Mouse (Mus musculus) heart, postnatal 0 days (tissue): ENCODE results near the gene Rbm7. TPM values are rescaled to one million over a fixed set of nuclear protein-coding genes. Genes with fewer than 3 reads are reported as not detected.

Experiments used
- ATAC-seq: fragments of 200-750 bp; cut with Nextera tagmentation; 2 replicates; pipeline ENCODE4 v1.8.0; 2017; ENCODE audit warnings: low read depth, moderate number of reproducible peaks, moderate library complexity; ENCODE audit not compliant: insufficient read depth
- DNase-seq: peaks from one replicate; pipeline ENCODE4 v3.0.0-alpha.2; 2016; ENCODE audit warnings: low spot score
- H3K27ac ChIP-seq: fragments of 300-500 bp; sonication (generic); 2 replicates; pipeline ENCODE4 v1.5.1; 2014; ENCODE audit warnings: low read depth, mild to moderate bottlenecking
- H3K27me3 ChIP-seq: fragments of 300-500 bp; sonication (generic); 2 replicates; pipeline ENCODE4 v1.6.1; 2014; ENCODE audit warnings: low read length, mixed read lengths; ENCODE audit not compliant: control insufficient read depth, insufficient read depth
- H3K36me3 ChIP-seq: fragments of 300-500 bp; sonication (generic); replicated peaks from 2 replicates; pipeline ENCODE4 v1.6.1; 2014; ENCODE audit warnings: low read length, mixed read lengths; ENCODE audit not compliant: control insufficient read depth, insufficient read depth
- H3K4me1 ChIP-seq: fragments of 300-500 bp; sonication (generic); 2 replicates; pipeline ENCODE4 v1.6.1; 2014; ENCODE audit warnings: antibody characterized with exemption; ENCODE audit not compliant: control insufficient read depth, insufficient read depth
- H3K4me2 ChIP-seq: fragments of 300-500 bp; sonication (generic); 2 replicates; pipeline ENCODE4 v1.6.1; 2014; ENCODE audit warnings: low read depth, mild to moderate bottlenecking, low read length, moderate library complexity
- H3K4me3 ChIP-seq: fragments of 300-500 bp; sonication (generic); 2 replicates; pipeline ENCODE4 v1.5.1; 2014; ENCODE audit warnings: low read depth, low read length
- H3K9ac ChIP-seq: fragments of 300-500 bp; sonication (generic); replicated peaks from 2 replicates; pipeline ENCODE4 v1.6.1; 2014; ENCODE audit warnings: low read depth, low read length, mixed read lengths
- H3K9me3 ChIP-seq: fragments of 300-500 bp; sonication (generic); replicated peaks from 2 replicates; pipeline ENCODE4 v1.6.1; 2016; ENCODE audit warnings: low read length; ENCODE audit not compliant: control insufficient read depth
- CTCF ChIP-seq: IDR thresholded peaks from 2 replicates; pipeline ENCODE4 v1.5.1; 2016; ENCODE audit warnings: antibody characterized with exemption, control low read depth, low read depth
- EP300 ChIP-seq: IDR thresholded peaks from 2 replicates; pipeline ENCODE4 v1.6.1; 2016; ENCODE audit warnings: antibody characterized with exemption, low read depth
- WGBS: fragments of 180-500 bp; shearing (Covaris S2); extraction: QIAGEN DNeasy Blood & Tissue Kit; methylation state at CpG from one replicate; pipeline ENCODE4 v1.1.7; 2014; 5-methylcytosine and 5-hydroxymethylcytosine counted together
- polyA plus RNA-seq: library from polyadenylated mRNA; unstranded; fragments of >200 nt; fragmentation: Nextera tagmentation; extraction: Ambion mirVana; gene quantifications from 2 replicates; pipeline ENCODE4 v1.2.1, GENCODE M21; 2015
- total RNA-seq: library from RNA; depleted of rRNA; stranded (reverse); fragments of >200 nt; gene quantifications from 2 replicates; pipeline ENCODE4 v1.2.3, GENCODE M21; 2014; ENCODE audit warnings: low replicate concordance

The Rbm7 gene
- total and polyA plus RNA-seq, 2 experiments from 2014 or later = 52.2 to 68.3 TPM

- H3K4me2 ChIP-seq = peak overlapping the region; percentile 82
- no peaks in the 10 kb centered on the region for H3K27me3 ChIP-seq
- ATAC-seq (peak; percentile 2; the same call in 1 of the 2 replicates), DNase-seq (no peak)
- H3K9ac ChIP-seq = peak overlapping the region; percentile 58
- peaks cover 17% of the 10 kb centered on the region for H3K36me3 ChIP-seq
- TF ChIP-seq EP300 (no peak), CTCF (no peak)
- H3K9me3 ChIP-seq = no peaks in the 10 kb centered on the region
- H3K4me1 ChIP-seq = peaks cover 12% of the 10 kb centered on the region
- peak overlapping the region; percentile 71 for H3K4me3 ChIP-seq
- 6% methylated on average over 25 of the region's 25 CpGs for WGBS
- H3K27ac ChIP-seq = peak overlapping the region; percentile 2; the same call in 1 of the 2 replicates
Measured at GRCm38 (mm10) chr9:48479838-48480410, 15.2 kb downstream of the Rbm7 start.

GRCm38 (mm10) chr9:48478808-48479207, 16.3 kb downstream of the Rbm7 start:
- peaks cover 25% of the 10 kb centered on the region for H3K36me3 ChIP-seq
- H3K9ac ChIP-seq = no peak overlapping the region
- H3K4me2 ChIP-seq = no peak overlapping the region
- H3K4me3 ChIP-seq = no peak overlapping the region
- 70% methylated on average over 4 of the region's 4 CpGs for WGBS
- TF ChIP-seq EP300 (no peak), CTCF (no peak)
- H3K9me3 ChIP-seq = no peaks in the 10 kb centered on the region
- H3K27me3 ChIP-seq = no peaks in the 10 kb centered on the region
- ATAC-seq (no peak), DNase-seq (no peak)
- H3K4me1 ChIP-seq = peaks cover 12% of the 10 kb centered on the region
- no peak overlapping the region for H3K27ac ChIP-seq

- 87% methylated on average over 10 of the region's 10 CpGs for WGBS
Measured at GRCm38 (mm10) chr9:48476236-48477165, 18.6 kb downstream of the Rbm7 start.

GRCm38 (mm10) chr9:48474367-48474766, 20.7 kb downstream of the Rbm7 start:
- ATAC-seq (no peak), DNase-seq (no peak)
- peaks cover 53% of the 10 kb centered on the region for H3K36me3 ChIP-seq
- H3K4me2 ChIP-seq = no peak overlapping the region
- 0 out of 2 replicates have a peak, but pooled peaks cover 2% of the 10 kb centered on the region for H3K4me1 ChIP-seq
- H3K4me3 ChIP-seq = no peak overlapping the region
- TF ChIP-seq EP300 (no peak), CTCF (no peak)
- 88% methylated on average over 9 of the region's 9 CpGs for WGBS
- H3K9me3 ChIP-seq = no peaks in the 10 kb centered on the region
- no peak overlapping the region for H3K9ac ChIP-seq
- no peak overlapping the region for H3K27ac ChIP-seq
- no peaks in the 10 kb centered on the region for H3K27me3 ChIP-seq

More at GRCm38 (mm10) chr9:48476236-48477165, 18.6 kb downstream of the Rbm7 start:
- Histone ChIP-seq H3K4me3 (no peak overlapping the region), H3K9ac (no peak overlapping the region), H3K27ac (no peak overlapping the region), H3K27me3 (no peaks in the 10 kb centered on the region), H3K9me3 (no peaks in the 10 kb centered on the region), H3K4me1 (peaks cover 12% of the 10 kb centered on the region), H3K36me3 (peaks cover 37% of the 10 kb centered on the region), H3K4me2 (no peak overlapping the region)
- TF ChIP-seq EP300 (no peak), CTCF (no peak)
- ATAC-seq (no peak), DNase-seq (no peak)

- Histone ChIP-seq H3K36me3 (peaks cover 60% of the 10 kb centered on the region), H3K9me3 (no peaks in the 10 kb centered on the region), H3K27me3 (no peaks in the 10 kb centered on the region), H3K27ac (no peak overlapping the region), H3K4me3 (no peak overlapping the region), H3K4me2 (no peak overlapping the region), H3K9ac (no peak overlapping the region), H3K4me1 (no peaks in the 10 kb centered on the region)
- WGBS = 89% methylated on average over 12 of the region's 12 CpGs
- DNase-seq (no peak), ATAC-seq (no peak)
- no peak for TF ChIP-seq CTCF
Measured at GRCm38 (mm10) chr9:48473131-48473530, 22.0 kb downstream of the Rbm7 start.
